Mouse (Mus musculus): ENCODE results near the gene Kcnj9. TPM values are rescaled to one million over a fixed set of nuclear protein-coding genes. Genes with fewer than 3 reads are reported as not detected.

Gene Kcnj9
- polyA plus RNA-seq, 1 experiment = 3.9 TPM

- H3K27ac ChIP-seq (ENCODE audit: insufficient read depth, low read length) = no peak overlapping the region
- no peak overlapping the region for H3K4me3 ChIP-seq (ENCODE audit: extremely low read depth, insufficient read depth, insufficient read length)
- no peak for DNase-seq (ENCODE audit: low read depth in 1 of 2, low spot score in 2 of 2)
- no peaks in the 10 kb centered on the region for H3K4me1 ChIP-seq (ENCODE audit: control insufficient read depth, insufficient read depth, insufficient read length)
- H3K36me3 ChIP-seq (ENCODE audit: control insufficient read depth, insufficient read depth, low read length) = no peaks in the 10 kb centered on the region
- 86% methylated on average over 6 of the region's 6 CpGs for WGBS
- TF ChIP-seq CTCF (IDR thresholded peaks at IDR 0.05; ENCODE audit: extremely low read depth, insufficient read depth, insufficient read length, insufficient replicate concordance) (no peak), POLR2A (IDR thresholded peaks at IDR 0.05; ENCODE audit: low read depth, low read length) (no peak)
- H3K27me3 ChIP-seq (ENCODE audit: control insufficient read depth, insufficient read depth, low read length) = no peaks in the 10 kb centered on the region
These were observed 32.2 kb downstream of the Kcnj9 start for GRCm38 (mm10) chr1:172296816-172297510.

DNA sequence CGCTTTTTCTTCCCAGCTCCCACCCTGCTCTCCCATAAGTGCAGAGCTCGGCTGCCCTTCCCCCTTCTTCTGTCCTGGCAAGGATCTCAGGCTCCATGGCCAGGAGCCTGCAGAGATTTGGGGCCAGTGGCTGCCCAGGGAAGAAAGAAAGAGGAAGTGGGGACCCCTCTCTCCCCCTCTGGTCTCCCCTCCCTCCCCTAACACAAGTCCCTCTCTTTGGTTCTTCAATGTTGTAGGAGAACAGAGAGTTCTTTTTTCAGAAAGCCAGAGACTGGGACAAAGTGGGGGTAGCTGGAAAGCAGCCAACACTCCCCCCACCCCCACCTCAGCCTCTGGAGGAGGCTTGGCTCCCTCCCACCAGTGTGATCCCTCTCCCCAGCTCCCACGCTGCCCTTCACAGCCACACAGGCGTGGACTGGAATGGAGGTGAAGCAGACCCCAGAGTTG is 33.3 kb downstream of the Kcnj9 start:
- 80% methylated on average over 4 of the region's 4 CpGs for WGBS
- Histone ChIP-seq H3K27ac (ENCODE audit: insufficient read depth, low read length) (no peak overlapping the region), H3K27me3 (ENCODE audit: control insufficient read depth, insufficient read depth, low read length) (no peaks in the 10 kb centered on the region), H3K4me1 (ENCODE audit: control insufficient read depth, insufficient read depth, insufficient read length) (no peaks in the 10 kb centered on the region), H3K4me3 (ENCODE audit: extremely low read depth, insufficient read depth, insufficient read length) (no peak overlapping the region), H3K36me3 (ENCODE audit: control insufficient read depth, insufficient read depth, low read length) (no peaks in the 10 kb centered on the region)
- TF ChIP-seq CTCF (IDR thresholded peaks at IDR 0.05; ENCODE audit: extremely low read depth, insufficient read depth, insufficient read length, insufficient replicate concordance) (no peak), POLR2A (IDR thresholded peaks at IDR 0.05; ENCODE audit: low read depth, low read length) (no peak)
- DNase-seq (ENCODE audit: low read depth in 1 of 2, low spot score in 2 of 2) = no peak

GRCm38 (mm10) chr1:172293449-172293848 is 35.7 kb downstream of the Kcnj9 start:
- TF ChIP-seq POLR2A (IDR thresholded peaks at IDR 0.05; ENCODE audit: low read depth, low read length) = no peak
- no peak for TF ChIP-seq CTCF (IDR thresholded peaks at IDR 0.05; ENCODE audit: extremely low read depth, insufficient read depth, insufficient read length, insufficient replicate concordance)
- no peak for DNase-seq (ENCODE audit: low read depth in 1 of 2, low spot score in 2 of 2)
- Histone ChIP-seq H3K4me3 (ENCODE audit: extremely low read depth, insufficient read depth, insufficient read length) (no peak overlapping the region), H3K4me1 (ENCODE audit: control insufficient read depth, insufficient read depth, insufficient read length) (no peaks in the 10 kb centered on the region), H3K36me3 (ENCODE audit: control insufficient read depth, insufficient read depth, low read length) (no peaks in the 10 kb centered on the region), H3K27me3 (ENCODE audit: control insufficient read depth, insufficient read depth, low read length) (no peaks in the 10 kb centered on the region), H3K27ac (ENCODE audit: insufficient read depth, low read length) (no peak overlapping the region)
- 92% methylated on average over 11 of the region's 11 CpGs for WGBS

DNA sequence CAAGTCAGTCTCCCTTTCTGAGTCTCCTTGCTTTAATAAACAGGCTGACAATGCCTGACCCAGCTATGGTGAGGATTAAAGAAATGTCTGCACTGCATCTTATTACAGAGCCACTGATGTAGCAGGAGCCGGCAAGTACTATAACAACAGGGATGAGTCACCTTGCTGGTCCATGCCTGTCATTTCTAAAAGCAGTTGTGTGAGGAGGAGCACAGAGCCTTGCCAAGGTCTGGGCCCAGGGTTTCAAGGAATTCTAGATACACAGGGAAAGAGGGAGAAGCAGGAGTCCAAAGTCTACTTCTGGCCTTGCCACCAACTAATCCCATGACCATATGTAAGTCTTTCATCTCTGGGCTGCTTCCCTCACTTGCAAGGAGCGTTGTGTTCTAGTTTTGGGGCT is 36.2 kb downstream of the Kcnj9 start:
- no peaks in the 10 kb centered on the region for H3K27me3 ChIP-seq (ENCODE audit: control insufficient read depth, insufficient read depth, low read length)
- TF ChIP-seq POLR2A (IDR thresholded peaks at IDR 0.05; ENCODE audit: low read depth, low read length) (no peak), CTCF (IDR thresholded peaks at IDR 0.05; ENCODE audit: extremely low read depth, insufficient read depth, insufficient read length, insufficient replicate concordance) (no peak)
- no peak overlapping the region for H3K27ac ChIP-seq (ENCODE audit: insufficient read depth, low read length)
- 96% methylated on average over 2 of the region's 2 CpGs for WGBS
- H3K36me3 ChIP-seq (ENCODE audit: control insufficient read depth, insufficient read depth, low read length) = no peaks in the 10 kb centered on the region
- DNase-seq (ENCODE audit: low read depth in 1 of 2, low spot score in 2 of 2) = no peak
- no peak overlapping the region for H3K4me3 ChIP-seq (ENCODE audit: extremely low read depth, insufficient read depth, insufficient read length)
- no peaks in the 10 kb centered on the region for H3K4me1 ChIP-seq (ENCODE audit: control insufficient read depth, insufficient read depth, insufficient read length)

DNA sequence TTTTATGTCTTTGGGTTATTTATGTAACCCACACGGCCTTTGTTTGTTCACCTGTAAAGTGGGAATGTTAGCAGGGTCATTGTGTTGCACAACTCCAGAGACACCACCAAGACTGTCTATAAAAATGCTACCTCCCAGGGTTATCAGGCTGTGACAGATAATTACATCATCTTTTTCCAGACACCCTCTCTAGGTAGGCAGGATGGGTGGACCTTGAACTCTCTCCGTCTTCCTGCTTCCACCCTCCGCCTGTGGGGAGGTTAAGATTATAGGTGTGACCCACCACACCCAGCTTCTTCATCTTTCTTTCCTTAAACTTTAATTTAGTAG is 39.5 kb downstream of the Kcnj9 start:
- no peak overlapping the region for H3K4me3 ChIP-seq (ENCODE audit: extremely low read depth, insufficient read depth, insufficient read length)
- TF ChIP-seq POLR2A (IDR thresholded peaks at IDR 0.05; ENCODE audit: low read depth, low read length) (no peak), CTCF (IDR thresholded peaks at IDR 0.05; ENCODE audit: extremely low read depth, insufficient read depth, insufficient read length, insufficient replicate concordance) (no peak)
- H3K36me3 ChIP-seq (ENCODE audit: control insufficient read depth, insufficient read depth, low read length) = no peaks in the 10 kb centered on the region
- H3K27ac ChIP-seq (ENCODE audit: insufficient read depth, low read length) = no peak overlapping the region
- no peak for DNase-seq (ENCODE audit: low read depth in 1 of 2, low spot score in 2 of 2)
- H3K27me3 ChIP-seq (ENCODE audit: control insufficient read depth, insufficient read depth, low read length) = no peaks in the 10 kb centered on the region
- WGBS = 81% methylated on average over 3 of the region's 3 CpGs
- H3K4me1 ChIP-seq (ENCODE audit: control insufficient read depth, insufficient read depth, insufficient read length) = no peaks in the 10 kb centered on the region

DNA sequence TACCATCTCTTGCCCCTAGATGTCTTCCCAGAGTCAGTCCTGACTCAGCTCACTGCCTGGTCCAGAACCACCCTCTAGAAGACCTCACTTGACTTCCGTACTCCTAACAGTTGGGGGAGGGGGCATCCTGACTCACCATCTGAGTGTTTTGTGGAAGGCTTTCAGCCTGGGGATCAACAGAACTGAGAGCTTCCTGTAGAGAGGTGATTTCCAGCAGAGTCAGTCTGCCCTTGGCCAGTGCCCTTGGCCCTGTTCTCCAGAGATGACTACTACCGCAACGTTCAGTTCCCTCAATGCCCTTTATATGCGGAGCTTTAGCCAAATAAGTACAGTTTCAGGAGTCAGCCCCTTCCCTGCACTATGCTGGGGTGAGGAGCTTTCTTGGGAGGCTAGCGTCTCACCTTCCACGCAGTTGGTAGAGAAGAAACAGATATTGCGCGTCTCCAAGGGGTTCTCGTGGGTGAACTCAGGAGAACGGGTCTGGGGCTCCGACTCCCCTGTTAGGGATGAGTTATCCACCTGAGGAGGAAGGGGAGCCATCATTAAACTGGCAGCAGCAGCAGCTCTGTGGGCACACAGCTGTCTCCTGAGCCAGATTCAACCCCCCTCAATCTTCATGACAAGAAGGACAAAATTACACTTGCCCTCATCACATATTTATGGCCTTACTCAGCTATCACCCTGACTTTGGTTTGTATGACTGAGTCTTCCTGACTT is 40.1 kb downstream of the Kcnj9 start:
- no peak overlapping the region for H3K27ac ChIP-seq (ENCODE audit: insufficient read depth, low read length)
- H3K4me3 ChIP-seq (ENCODE audit: extremely low read depth, insufficient read depth, insufficient read length) = no peak overlapping the region
- H3K27me3 ChIP-seq (ENCODE audit: control insufficient read depth, insufficient read depth, low read length) = no peaks in the 10 kb centered on the region
- H3K4me1 ChIP-seq (ENCODE audit: control insufficient read depth, insufficient read depth, insufficient read length) = no peaks in the 10 kb centered on the region
- H3K36me3 ChIP-seq (ENCODE audit: control insufficient read depth, insufficient read depth, low read length) = no peaks in the 10 kb centered on the region
- DNase-seq (ENCODE audit: low read depth in 1 of 2, low spot score in 2 of 2) = no peak
- TF ChIP-seq CTCF (IDR thresholded peaks at IDR 0.05; ENCODE audit: extremely low read depth, insufficient read depth, insufficient read length, insufficient replicate concordance) (no peak), POLR2A (IDR thresholded peaks at IDR 0.05; ENCODE audit: low read depth, low read length) (no peak)
- WGBS = 89% methylated on average over 11 of the region's 11 CpGs

- H3K4me1 ChIP-seq (ENCODE audit: control insufficient read depth, insufficient read depth, insufficient read length) = no peaks in the 10 kb centered on the region
- WGBS = 38% methylated on average over 5 of the region's 5 CpGs
- TF ChIP-seq CTCF (IDR thresholded peaks at IDR 0.05; ENCODE audit: extremely low read depth, insufficient read depth, insufficient read length, insufficient replicate concordance) (no peak), POLR2A (IDR thresholded peaks at IDR 0.05; ENCODE audit: low read depth, low read length) (no peak)
- no peak for DNase-seq (ENCODE audit: low read depth in 1 of 2, low spot score in 2 of 2)
- no peak overlapping the region for H3K27ac ChIP-seq (ENCODE audit: insufficient read depth, low read length)
- no peaks in the 10 kb centered on the region for H3K27me3 ChIP-seq (ENCODE audit: control insufficient read depth, insufficient read depth, low read length)
- no peak overlapping the region for H3K4me3 ChIP-seq (ENCODE audit: extremely low read depth, insufficient read depth, insufficient read length)
- no peaks in the 10 kb centered on the region for H3K36me3 ChIP-seq (ENCODE audit: control insufficient read depth, insufficient read depth, low read length)
These were observed 42.4 kb downstream of the Kcnj9 start for GRCm38 (mm10) chr1:172286740-172287139.

All from spleen, adult 2 months (tissue).